Mouse (Mus musculus) C2C12 (cell line): ENCODE measurements around the gene Slc16a8. TPM values are rescaled to one million over a fixed set of nuclear protein-coding genes. Genes with fewer than 3 reads are reported as not detected.

ENCODE experiments used
- H3K27me3 ChIP-seq: one replicate; pipeline ENCODE4 v1.6.1; 2011; ENCODE audit not compliant: control insufficient read depth, insufficient read depth, insufficient read length
- H3K36me3 ChIP-seq: one replicate; pipeline ENCODE4 v1.6.1; 2011; ENCODE audit not compliant: control insufficient read depth, insufficient read depth
- H3K4me3 ChIP-seq: one replicate; pipeline ENCODE4 v1.5.1; 2011; ENCODE audit warnings: mild to moderate bottlenecking, control low read depth; ENCODE audit not compliant: poor library complexity, insufficient read depth, severe bottlenecking
- H3K79me2 ChIP-seq: one replicate; pipeline ENCODE4 v1.6.1; 2011; ENCODE audit not compliant: control insufficient read depth, insufficient read depth
- H3K79me3 ChIP-seq: one replicate; pipeline ENCODE4 v1.6.1; 2011; ENCODE audit warnings: low read depth, control low read depth
- H3ac ChIP-seq: one replicate; pipeline ENCODE3; 2011; ENCODE audit warnings: low read depth; ENCODE audit not compliant: control insufficient read depth, insufficient read length
- CEBPB ChIP-seq: IDR thresholded peaks from one replicate; pipeline ENCODE4 v1.6.1; 2011; ENCODE audit warnings: low read depth, mild to moderate bottlenecking, control low read depth, moderate library complexity
- CTCF ChIP-seq: IDR thresholded peaks from one replicate; pipeline ENCODE4 v1.5.1; 2011; ENCODE audit not compliant: control insufficient read depth, insufficient read depth, insufficient read length
- FOSL1 ChIP-seq: IDR thresholded peaks from one replicate; pipeline ENCODE4 v1.8.0; 2011; ENCODE audit warnings: mild to moderate bottlenecking, low read length; ENCODE audit not compliant: poor library complexity, insufficient read depth, severe bottlenecking
- MAX ChIP-seq: IDR thresholded peaks from one replicate; pipeline ENCODE4 v1.6.1; 2011; ENCODE audit warnings: mild to moderate bottlenecking, control low read depth
- MYOD1 ChIP-seq: IDR thresholded peaks from one replicate; pipeline ENCODE4 v1.6.1; 2011; ENCODE audit warnings: low read depth; ENCODE audit not compliant: control insufficient read depth, insufficient read length
- MYOG ChIP-seq: IDR thresholded peaks from one replicate; pipeline ENCODE4 v1.6.1; 2011; ENCODE audit not compliant: control insufficient read depth, insufficient read length; ENCODE audit errors: extremely low read depth
- USF1 ChIP-seq: IDR thresholded peaks from one replicate; pipeline ENCODE4 v1.6.1; 2011; ENCODE audit warnings: low read depth, mild to moderate bottlenecking, control low read depth, moderate library complexity
- polyA plus RNA-seq: library from polyadenylated mRNA; unstranded; fragments of >200 nt; fragmentation: generic; extraction: Trizol; gene quantifications from one replicate; pipeline ENCODE4 v1.2.1, GENCODE M21; 2012; ENCODE audit warnings: missing spikeins

Slc16a8 gene
- polyA plus RNA-seq, 1 experiment: 0.11 TPM

DNA sequence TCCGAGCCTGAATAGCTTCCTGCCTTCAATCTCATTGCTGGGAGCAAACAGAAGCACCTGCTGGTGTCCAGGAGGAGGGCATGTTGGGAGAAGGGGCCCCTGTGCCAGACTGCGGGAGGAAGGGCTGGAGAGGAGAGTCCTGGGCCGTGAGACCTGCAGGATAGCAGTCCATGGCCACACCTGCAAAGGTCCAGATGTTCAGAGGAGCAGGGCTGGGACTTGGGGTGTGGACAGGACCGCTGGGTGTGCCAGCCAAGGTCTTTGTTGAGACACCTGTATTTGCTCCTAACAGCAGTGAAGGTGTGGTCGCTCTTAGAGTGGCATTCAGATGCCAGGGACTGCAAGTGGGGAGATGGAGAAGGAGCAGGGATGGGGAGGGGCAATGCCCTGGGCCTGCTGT, 27.9 kb upstream of the Slc16a8 start:
- H3K79me2 ChIP-seq: no peaks in the 10 kb centered on the region
- no peak overlapping the region for H3ac ChIP-seq
- H3K27me3 ChIP-seq: no peaks in the 10 kb centered on the region
- no peaks in the 10 kb centered on the region for H3K36me3 ChIP-seq
- TF ChIP-seq FOSL1: no peak
- no peak for TF ChIP-seq MYOG
- TF ChIP-seq USF1: no peak
- no peak for TF ChIP-seq CEBPB
- no peak for TF ChIP-seq MAX
- no peak for TF ChIP-seq MYOD1
- TF ChIP-seq CTCF: no peak
- no peaks in the 10 kb centered on the region for H3K79me3 ChIP-seq
- H3K4me3 ChIP-seq: no peak overlapping the region

DNA sequence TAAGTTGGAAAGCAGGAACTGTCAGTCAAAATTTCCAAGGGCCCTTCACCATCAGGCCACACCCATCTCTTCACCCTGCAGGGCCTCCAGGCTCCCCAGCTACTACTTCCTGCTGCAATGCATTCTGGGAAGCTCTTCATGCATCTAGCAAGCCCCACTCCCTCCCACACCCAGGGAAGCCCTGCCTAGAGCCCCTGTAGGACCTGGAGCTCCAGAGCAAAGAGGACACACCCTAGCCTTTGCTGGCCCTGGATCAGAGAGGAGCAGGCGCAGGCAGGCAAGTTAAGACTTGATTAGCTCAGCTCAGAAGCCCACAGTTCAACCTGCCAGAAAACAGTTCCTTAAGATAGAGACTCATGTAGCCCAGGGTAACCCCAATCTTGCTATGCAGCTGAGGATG, 26.8 kb upstream of the Slc16a8 start:
- H3K79me2 ChIP-seq: no peaks in the 10 kb centered on the region
- H3ac ChIP-seq: no peak overlapping the region
- H3K4me3 ChIP-seq: no peak overlapping the region
- no peaks in the 10 kb centered on the region for H3K27me3 ChIP-seq
- no peaks in the 10 kb centered on the region for H3K79me3 ChIP-seq
- H3K36me3 ChIP-seq: no peaks in the 10 kb centered on the region
- TF ChIP-seq CTCF (no peak), MYOG (no peak), MAX (no peak), FOSL1 (no peak), CEBPB (no peak), USF1 (no peak), MYOD1 (no peak)

DNA sequence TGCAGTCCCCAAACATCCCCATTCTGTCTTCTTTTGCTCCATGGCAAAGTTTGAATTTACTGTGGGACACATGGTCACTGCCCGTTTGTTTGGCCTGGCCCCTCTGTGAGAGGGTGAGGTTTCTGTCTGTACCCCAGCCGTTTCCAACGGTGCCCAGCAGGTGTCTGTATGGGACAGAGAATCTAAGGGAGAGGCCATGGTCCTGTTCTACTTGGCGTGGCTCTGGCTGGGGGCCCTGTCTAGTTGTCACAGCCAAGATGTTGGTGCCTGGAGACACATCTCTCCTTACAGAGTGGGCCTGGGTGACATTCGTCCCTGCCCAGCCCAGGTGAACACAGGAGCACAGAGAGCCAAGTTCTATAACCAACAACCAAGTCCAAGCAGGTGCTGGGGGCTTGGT, 26.3 kb upstream of the Slc16a8 start:
- Histone ChIP-seq H3K36me3 (no peaks in the 10 kb centered on the region), H3ac (no peak overlapping the region), H3K4me3 (no peak overlapping the region), H3K27me3 (no peaks in the 10 kb centered on the region), H3K79me2 (no peaks in the 10 kb centered on the region), H3K79me3 (no peaks in the 10 kb centered on the region)
- no peak for TF ChIP-seq USF1
- no peak for TF ChIP-seq CEBPB
- no peak for TF ChIP-seq CTCF
- no peak for TF ChIP-seq MYOG
- no peak for TF ChIP-seq MAX
- TF ChIP-seq MYOD1: no peak
- no peak for TF ChIP-seq FOSL1

DNA sequence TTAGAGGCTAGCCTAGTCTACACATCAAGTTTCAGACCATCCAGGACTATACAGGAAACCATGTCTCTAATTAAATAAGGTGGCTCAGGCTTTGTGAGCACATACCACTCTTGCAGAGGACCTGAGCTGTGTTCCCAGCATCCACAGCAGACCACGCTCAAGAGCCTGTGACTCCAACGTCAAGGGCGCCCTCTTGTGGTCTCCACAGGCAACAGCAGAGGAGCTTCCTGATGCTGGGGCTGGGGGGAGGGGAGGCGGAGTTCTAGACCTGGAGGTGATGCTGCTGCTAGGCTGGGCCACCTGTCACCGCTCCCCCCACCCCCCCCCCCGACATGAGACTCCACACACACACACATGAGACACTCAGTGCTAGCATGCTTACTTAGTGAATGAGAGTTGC, 25.6 kb upstream of the Slc16a8 start:
- Histone ChIP-seq H3K79me2 (no peaks in the 10 kb centered on the region), H3K36me3 (no peaks in the 10 kb centered on the region), H3K27me3 (no peaks in the 10 kb centered on the region), H3K79me3 (no peaks in the 10 kb centered on the region), H3K4me3 (no peak overlapping the region), H3ac (no peak overlapping the region)
- TF ChIP-seq CTCF (peak; percentile 30), MYOD1 (no peak)

DNA sequence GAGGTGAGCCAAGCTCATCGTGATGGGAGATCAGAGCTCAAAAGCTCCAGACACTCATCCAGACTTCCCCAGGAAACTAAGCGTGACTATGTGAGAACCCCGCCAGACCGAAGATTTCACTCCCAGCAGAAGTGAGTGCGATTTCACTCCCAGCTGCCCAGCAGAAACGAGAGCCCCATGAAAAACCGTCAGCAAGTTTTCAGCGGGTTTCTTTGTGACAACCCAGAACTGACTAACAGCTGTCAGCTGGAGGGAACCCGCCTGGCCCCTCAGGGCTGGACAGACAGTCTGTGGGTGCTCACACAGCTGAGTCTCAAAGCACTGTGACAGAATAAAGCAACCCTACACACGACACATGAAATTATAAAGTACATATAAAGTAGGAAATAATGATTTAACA, 23.2 kb upstream of the Slc16a8 start:
- H3K36me3 ChIP-seq: no peaks in the 10 kb centered on the region
- H3K4me3 ChIP-seq: no peak overlapping the region
- no peak overlapping the region for H3ac ChIP-seq
- peaks cover 11% of the 10 kb centered on the region for H3K27me3 ChIP-seq
- no peaks in the 10 kb centered on the region for H3K79me2 ChIP-seq
- TF ChIP-seq FOSL1 (no peak), CEBPB (no peak), MYOG (no peak), MYOD1 (no peak), CTCF (no peak), MAX (no peak), USF1 (no peak)
- no peaks in the 10 kb centered on the region for H3K79me3 ChIP-seq

DNA sequence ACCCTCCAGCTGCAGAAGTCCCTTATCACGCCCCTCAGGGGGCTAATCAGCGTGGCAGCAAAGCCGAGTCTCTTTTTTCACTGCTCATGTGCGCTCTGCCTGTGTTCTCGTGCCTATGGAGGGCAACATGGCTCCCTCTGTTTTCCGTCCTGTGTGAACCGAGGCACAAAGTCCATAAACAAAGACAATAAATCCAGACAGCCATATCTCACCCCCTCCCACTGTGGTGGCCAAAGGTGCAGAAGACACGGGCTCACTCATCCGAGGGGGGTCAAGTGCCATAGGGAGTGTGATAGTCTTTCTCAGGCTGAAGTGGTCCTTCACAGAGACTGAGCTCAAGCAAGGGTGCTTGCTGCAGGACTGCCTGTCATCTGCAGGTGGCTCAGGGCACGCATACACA, 18.5 kb upstream of the Slc16a8 start:
- H3K36me3 ChIP-seq: no peaks in the 10 kb centered on the region
- no peaks in the 10 kb centered on the region for H3K79me3 ChIP-seq
- no peak overlapping the region for H3ac ChIP-seq
- peaks cover 30% of the 10 kb centered on the region for H3K27me3 ChIP-seq
- TF ChIP-seq FOSL1: no peak
- TF ChIP-seq USF1: no peak
- no peak for TF ChIP-seq CTCF
- no peak for TF ChIP-seq MYOG
- no peak for TF ChIP-seq MYOD1
- TF ChIP-seq CEBPB: no peak
- no peak for TF ChIP-seq MAX
- no peaks in the 10 kb centered on the region for H3K79me2 ChIP-seq
- no peak overlapping the region for H3K4me3 ChIP-seq
